In genomic region chr10:116396279-116396678, GRCm38 (mm10) we compare ENCODE assay signal across 11 mouse cellular contexts.
"Had no signal": no experiment of that assay in that cellular context is flagged by ENCODE, and none has a peak within 500 bp of the region (broad histone marks: within the 10 kb centered on the region; RNA-seq: fewer than 3 reads in every experiment).

No protein-coding gene starts in this region.

- ATAC-seq: midbrain, embryonic 13.5 days had no signal

- DNase-seq: kidney, postnatal 25 days; layer of hippocampus, adult 9-11 months; liver, embryonic 13.5 days; lung, adult 2 months; lung, postnatal 14 days; lung, postnatal 4 days; right cerebral cortex, adult 18-20 months; right cerebral cortex, postnatal 25 days; spleen, adult 18-20 months; thymus, postnatal 4 days had no signal
